Mouse (Mus musculus): Measurements from ENCODE around the gene Ampd3.

GRCm38 (mm10) chr7:110772343-110772742, 4.3 kb downstream of the Ampd3 start:
- TF ChIP-seq POLR2A (IDR thresholded peaks at IDR 0.05; ENCODE audit: borderline replicate concordance, insufficient read depth, low read length) (no peak), CTCF (IDR thresholded peaks at IDR 0.05; ENCODE audit: borderline replicate concordance, insufficient read depth, low read depth, low read length) (no peak)
